Mouse (Mus musculus) layer of hippocampus, postnatal 10 days (tissue): ENCODE data around the gene Itpr1. TPM values are rescaled to one million over a fixed set of nuclear protein-coding genes. Genes with fewer than 3 reads are reported as not detected.

Experiments used
- DNase-seq, 2 experiments: peaks; one replicate each; pipeline ENCODE4 v3.0.0; 2021; ENCODE audit warnings: low spot score in 2 of 2
- total RNA-seq, 2 experiments: library from RNA; stranded (reverse); gene quantifications; 2 replicates each; pipeline ENCODE4 v1.2.3; 2021

Gene Itpr1
- total RNA-seq, 2 experiments from 2014 or later, result 79.2 to 94.8 TPM

DNA sequence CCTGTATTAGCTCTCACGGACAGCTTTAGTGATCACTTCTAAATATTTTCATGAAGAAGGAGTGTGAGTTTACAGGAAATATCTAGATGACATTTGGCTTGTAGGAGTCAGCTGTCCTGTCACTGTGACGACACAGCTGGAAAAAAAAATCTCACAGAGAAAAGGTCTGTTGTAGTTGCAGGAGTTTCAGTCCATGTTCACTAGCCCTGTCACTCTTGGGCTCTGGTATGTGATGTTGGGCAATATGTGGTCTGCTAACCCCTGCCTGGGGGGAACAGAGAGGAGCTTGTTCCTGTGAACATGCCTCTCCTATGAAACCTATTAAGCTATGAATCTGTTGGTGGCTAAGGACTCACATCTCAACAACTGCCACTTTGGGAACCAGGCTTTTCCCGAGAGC is 166.1 kb downstream of the Itpr1 start:
- no peak for DNase-seq

DNA sequence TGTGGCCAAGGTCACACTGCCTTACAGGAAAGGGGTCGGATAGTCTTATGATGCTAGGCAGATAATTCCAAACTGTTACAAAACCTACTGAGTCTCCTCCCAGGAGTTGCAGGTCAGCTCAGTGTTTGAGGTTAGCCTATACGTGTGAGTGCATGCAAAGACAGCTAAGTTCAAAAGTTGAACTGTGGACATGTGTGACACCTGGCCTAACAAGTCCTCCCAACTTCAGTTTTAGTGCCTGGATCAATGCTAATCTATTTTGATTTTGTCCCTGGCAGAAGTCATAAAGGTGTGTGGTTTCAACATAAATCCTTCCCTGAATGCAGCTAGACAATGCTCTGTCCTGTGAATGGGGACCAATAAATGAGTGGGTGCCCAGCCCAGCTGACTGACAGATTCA is 167.3 kb downstream of the Itpr1 start:
- DNase-seq, result no peak

DNA sequence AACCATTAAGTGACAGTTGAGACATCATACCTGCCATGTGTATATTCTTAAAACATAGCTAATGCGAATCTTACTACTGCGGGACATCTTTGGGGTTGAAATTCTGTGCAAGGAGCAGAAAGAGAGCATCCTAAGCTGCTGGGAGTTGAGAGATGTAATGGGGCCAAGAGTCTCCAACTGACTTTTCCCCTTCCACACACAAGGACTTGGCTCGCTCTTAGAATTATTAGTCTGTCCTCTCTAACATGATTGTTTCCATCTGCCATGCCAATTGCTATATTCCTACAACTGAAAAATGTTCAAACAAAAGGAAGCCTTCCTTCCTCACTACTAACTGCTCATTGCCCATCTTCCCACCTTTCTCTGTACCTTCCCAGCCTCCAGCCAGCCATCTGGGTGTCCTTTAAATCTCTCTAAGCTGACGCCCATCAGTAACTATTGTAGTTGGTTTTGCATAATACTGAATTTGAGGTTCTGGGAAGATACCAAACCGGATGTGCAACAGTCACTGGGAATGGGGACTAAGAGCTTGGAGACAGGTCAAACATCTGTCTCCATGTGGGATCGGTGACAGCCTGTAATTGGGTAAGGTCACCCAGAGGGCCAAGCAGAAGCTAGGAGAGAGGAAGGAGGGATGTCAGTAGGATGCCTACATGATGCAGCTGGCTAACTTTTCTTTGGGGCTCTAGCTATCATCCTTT is 177.9 kb downstream of the Itpr1 start:
- no peak for DNase-seq

DNA sequence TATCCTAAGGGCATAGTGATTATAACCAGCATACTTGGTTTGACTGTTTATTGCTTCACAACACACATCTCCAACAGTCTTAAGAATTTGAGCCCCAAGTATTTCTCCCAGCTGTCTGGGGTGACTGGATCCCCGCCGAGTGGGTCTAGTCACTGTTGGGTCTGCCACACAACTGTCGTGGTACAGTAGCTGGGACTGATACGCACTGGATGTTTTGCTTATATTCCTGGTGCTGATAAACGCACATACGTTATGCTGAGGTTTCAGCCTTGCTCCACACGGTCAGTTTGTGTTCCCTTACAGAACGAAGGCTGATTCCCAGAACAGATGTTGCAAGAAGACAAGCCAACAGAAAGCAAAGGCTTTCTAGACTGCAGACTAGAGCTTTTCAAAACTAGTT is 180.2 kb downstream of the Itpr1 start:
- DNase-seq, result no peak

DNA sequence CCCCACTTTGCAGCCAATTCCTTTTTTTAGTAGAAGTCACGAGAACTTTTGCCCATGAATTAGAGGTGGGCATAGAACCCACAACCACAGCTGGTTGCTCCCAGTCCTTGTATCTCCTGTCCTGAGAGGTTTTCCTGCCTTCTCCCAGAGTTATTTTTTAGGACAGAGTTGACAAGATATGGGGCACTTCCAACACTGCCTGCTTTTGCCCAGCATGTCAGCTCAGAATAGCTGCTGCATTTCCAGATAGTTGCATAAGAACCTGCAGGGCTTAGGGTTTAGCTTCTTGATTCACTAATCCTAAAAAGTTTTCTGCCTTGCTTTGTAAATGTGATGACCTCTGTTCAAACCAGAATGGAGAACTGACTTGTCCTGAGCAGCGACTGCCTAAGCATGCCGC is 185.1 kb downstream of the Itpr1 start:
- DNase-seq, result no peak

DNA sequence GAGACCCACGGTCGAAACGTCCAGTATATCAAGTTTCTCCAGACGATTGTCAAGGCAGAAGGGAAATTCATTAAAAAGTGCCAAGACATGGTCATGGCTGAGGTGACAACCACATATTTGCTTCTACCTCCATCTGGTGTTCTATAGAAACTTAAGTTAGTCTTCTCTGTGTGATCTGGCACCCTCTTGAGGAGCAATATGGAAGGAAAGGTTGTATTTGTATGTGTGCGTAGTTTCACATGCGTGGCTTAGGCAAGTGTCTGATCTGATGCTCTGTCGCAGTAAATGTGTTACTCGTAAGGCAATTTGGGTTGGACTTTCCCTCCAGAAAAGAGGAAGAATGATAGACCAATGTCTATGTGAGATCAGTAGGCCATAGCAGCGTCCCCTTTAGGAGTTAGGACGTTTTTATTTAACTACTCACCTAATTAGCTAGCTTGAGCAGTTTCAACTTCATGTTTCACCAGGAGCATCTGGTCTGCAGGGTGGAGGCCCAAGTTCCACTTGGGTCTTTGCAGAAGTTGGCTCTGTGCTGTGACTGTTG is 188.6 kb downstream of the Itpr1 start:
- DNase-seq, result no peak

DNA sequence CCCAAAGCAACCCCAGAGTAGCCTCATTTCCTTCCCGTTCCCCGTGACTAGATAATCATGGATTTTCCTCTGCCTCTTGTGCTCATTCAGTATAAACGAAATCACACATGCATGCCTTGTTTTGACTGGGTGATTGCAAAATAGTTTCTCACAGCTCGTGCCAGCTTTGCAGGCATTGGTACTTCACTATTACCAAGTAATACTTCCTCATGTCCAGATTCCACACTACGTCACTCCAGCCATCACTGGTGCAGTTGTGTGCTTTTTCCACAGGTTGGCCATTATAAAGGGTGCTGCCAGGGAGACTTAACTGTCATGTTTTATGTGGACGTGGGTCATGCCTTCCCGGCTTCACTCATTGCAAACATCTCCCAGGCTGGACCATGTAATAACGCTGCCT is 191.8 kb downstream of the Itpr1 start:
- no peak for DNase-seq

DNA sequence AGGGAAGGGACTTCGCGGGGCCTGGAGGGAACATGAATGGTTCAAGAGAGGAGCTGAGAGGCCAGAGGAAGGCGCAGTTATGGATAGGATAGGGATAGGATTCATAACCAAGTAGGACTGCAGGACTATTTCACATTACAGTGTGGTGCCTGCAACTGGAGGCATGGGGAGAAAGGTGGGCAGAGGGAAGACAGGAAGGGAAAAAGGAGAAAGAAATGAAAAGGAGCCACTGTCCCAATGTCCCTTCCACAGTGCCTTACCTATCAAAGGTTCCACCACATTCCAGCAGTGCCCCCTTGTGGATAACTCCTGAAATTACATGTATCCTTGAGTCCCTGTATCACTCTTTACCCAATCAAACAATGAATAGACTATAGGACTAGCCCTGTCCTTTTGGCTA is 195.2 kb downstream of the Itpr1 start:
- DNase-seq, result peak; percentile 43 to 66

DNA sequence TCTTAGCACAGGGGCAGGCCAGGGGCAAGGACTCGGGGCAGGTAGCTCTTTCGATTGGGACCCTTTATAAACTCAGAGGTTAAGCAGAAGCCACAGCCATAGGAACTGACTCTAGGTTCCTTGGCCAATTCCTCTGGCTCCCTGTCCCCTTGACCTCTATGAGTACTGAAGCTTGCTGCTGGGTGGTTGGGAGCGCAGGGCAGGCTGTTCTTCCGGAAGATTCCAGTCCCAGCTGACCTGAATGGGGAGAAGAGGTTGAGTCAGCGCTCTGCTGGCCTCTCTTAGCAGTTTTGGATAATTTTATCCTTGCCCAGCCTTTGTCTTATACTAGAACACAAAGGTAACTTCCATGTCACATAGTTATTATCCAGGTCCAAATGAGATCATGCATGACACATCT is 195.8 kb downstream of the Itpr1 start:
- DNase-seq, result no peak

DNA sequence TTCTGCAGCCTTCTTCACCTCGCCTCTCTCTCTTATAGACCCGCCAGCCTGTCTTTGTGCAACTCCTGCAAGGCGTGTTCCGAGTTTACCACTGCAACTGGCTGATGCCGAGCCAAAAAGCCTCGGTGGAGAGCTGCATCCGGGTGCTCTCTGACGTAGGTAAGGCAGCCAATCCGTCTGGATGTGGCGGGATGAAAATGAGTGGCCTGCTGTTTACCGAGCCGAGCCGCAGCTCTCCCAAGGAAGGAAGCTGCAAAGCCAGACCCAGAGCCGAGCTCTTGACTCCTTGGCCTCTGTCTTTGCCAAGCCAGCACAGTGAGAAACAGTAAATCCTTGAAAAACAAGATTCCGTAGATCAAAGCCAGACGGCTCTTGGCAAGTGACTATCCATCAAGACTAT is 197.9 kb downstream of the Itpr1 start:
- peak in 1 of 2 experiments; percentile 22 for DNase-seq

DNA sequence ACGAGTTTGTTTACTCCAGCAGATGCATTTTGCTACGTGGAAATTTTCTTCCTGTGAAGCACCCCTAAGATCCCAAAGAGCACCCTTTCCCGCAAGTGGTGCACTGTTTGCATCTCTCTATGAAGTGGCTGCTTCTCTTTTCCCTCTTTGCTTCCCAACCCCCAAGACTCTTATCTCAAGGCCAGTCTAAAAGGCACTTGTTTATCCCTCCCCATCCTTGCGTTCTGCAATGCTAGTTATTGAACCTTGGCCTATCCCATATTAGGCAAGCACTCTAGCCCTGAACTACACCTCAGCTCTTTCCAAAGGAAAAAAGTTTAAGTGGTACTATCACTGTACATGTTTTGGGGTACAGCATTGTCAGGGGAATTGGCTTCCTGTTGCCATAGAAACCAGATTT is 198.3 kb downstream of the Itpr1 start:
- DNase-seq, result no peak

DNA sequence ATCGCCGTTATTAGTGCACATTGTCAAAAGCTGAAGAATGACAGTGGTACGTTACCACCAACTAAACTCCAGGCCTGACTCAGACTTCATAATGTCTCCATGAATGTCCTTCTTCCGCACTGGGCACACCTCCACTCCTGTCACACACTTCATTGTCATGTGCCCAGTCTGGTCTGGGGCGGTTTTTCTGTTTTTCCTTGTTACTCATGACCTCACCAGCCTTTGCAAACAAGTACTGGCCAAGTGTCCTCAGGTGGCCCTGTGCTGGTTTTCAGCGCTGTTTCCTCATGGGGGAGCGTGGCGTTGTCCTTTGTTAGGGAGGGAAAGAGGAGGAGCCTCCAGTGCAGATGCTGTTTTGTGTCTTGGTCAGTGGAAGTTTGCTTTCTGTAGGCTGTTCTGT is 200.1 kb downstream of the Itpr1 start:
- DNase-seq, result no peak

DNA sequence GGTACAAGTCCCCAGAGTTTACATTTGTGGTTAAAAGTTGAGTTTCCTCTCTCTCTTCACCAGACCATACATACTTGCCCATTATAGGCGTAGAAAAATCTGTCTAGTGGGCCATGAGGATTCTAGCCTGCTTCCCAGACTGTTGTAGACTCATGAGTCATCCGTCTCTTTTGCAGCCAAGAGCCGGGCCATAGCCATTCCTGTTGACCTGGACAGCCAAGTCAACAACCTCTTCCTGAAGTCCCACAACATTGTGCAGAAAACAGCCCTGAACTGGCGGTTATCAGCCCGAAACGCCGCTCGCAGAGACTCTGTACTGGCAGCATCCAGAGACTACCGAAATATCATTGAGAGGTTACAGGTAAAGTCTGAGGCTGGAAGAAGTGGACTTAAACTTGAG is 200.7 kb downstream of the Itpr1 start:
- DNase-seq, result no peak

DNA sequence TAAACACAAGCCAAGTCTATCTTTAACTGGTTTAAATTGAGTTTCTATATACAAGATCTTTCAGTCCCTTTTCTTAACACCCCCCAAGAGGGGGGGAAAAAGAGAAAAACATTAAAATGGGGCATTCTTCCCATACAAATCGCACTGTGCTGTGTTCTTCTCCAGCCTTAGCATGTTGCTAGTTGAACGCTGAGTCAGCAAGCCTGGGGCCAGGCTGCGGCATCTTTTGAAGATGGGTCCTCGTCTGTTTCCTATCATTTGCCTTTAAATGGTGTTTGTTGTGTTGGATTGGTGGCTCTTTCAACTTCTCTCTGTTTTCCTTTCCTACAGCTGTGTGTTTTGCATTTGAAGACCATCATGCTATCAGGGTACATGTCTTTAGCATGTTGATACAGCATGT is 203.0 kb downstream of the Itpr1 start:
- no peak for DNase-seq

DNA sequence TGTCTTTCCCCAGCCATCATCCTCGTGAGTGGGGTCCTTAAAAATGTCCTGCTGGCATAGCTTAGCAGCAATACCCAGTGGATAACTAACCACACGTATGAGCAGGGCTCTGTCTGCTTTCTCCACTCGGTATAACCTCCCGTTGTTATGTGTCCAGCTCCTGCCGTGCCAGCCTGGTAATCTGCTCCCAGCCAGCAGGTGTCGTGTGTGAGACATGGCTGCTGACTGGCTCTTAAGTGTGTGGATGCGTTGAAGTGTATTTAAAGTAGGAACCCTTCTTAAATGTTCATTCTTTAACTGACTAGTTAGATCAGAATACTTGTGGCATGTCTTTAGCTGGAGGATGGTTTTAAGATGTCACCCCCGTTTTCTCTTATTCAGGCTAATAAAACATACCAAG is 204.6 kb downstream of the Itpr1 start:
- peak; percentile 64 to 76 for DNase-seq

DNA sequence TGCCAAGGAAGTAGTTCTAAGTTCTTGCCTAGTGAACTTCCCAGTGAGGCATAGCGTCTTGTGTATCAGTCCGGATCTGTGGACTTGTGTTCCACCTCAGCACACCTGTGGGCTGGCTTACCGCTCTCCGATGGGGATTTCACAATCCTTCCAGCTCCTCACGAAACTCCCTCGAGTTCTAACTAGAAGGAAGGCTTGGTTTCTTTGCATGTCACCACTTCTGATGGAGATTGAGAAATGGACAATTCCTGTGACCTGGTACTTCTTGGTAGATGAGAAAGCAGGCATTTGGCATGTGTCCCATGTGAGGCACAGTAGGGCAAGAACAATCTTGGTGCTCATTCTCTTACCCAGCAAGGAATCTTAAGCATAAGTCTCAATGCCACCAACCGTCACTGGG is 205.3 kb downstream of the Itpr1 start:
- DNase-seq, result no peak

DNA sequence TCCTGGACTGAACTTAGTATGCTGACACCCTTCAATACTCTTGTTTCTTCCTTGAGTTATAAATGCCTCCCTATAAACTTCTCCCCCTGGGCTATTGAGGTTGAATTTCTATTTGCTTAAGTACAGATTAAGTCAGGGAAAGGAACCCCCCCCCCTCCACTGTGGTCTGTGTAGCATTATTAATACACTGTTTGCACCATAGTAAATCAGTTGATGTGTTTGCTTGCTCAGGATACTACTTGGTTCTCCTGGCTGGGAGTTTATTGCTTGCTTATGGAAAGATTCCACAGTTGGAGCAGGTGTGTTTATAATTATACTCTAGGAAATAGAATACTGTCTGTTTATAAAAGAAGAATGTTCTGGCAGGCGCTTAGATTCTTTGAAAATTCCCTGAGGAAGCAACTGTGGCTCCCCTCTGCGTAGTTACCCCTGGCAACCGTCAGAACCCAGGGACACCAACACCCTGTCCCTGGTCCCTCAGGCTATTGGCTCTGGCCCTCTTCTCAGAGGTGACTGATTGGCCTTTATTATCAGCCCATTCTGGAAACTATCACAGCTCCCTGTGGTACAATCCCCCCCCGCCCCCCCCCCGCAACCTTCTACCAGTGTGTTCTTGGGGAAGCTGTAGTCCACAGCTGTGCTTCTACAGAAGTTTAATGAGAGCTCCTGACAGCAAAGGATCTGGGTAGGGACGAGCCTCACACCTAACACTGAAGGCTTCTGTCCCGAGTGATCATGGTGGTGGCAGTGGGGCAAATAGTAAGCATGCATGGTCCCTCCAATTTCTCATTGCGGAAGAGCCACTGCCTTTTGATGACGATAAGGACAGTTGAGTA is 212.1 kb downstream of the Itpr1 start:
- no peak for DNase-seq

DNA sequence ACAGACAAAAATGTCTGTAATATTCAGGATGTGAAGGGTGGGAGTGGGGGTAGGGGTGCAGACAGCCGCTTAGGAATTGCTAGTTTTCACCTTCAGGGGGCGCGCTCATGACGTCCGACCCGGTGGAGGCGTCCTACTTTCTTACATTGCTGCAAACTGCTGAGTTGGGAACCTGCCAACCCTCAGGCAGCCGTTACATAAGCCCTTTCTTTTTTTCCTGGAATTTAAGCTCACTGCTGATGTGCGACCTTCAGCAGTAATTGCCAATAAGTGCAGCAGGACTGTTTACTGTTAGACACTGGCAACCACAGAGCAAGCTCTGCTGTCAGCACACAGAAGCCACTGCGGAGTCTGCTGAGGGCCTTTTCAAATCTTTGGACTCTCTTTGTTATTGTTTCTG is 213.9 kb downstream of the Itpr1 start:
- DNase-seq, result peak; percentile 91 to 92

DNA sequence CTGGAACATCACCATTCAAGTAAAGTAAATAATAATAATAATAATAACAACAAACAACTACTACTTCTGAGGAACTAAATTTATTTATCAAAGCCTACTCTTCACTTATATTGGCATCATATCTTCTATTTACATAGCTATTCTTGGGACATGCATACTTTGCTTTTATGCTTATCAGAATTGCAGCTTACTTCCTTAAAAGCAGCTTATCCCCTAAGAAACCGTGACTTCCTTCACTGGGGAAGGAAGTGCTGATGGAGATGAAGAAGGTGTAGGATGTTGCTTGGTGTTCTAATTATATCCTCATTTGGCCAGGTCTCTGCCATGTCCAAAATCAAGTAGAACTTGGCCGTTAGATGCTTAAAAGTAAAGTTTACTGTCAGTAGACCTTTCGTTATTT is 215.5 kb downstream of the Itpr1 start:
- DNase-seq, result no peak

DNA sequence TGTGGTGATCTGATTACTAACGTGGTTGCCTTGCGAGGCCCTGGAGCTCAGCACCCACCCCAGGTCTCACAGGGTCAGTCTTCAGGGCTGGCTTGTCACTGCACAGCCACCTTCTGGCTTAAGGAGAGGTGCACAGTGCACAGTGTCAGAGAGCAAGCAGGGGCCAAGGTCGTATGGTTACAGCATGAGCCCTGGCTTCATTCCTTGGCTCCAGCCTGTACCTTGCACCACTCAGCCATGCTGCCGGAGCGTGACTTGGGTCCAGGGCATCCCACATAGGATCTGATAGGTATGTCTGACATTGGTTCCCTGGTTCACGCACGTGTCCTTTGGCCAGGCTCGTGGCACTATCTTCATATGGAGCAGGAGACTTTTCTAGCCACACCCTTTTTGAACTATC is 217.1 kb downstream of the Itpr1 start:
- no peak for DNase-seq

DNA sequence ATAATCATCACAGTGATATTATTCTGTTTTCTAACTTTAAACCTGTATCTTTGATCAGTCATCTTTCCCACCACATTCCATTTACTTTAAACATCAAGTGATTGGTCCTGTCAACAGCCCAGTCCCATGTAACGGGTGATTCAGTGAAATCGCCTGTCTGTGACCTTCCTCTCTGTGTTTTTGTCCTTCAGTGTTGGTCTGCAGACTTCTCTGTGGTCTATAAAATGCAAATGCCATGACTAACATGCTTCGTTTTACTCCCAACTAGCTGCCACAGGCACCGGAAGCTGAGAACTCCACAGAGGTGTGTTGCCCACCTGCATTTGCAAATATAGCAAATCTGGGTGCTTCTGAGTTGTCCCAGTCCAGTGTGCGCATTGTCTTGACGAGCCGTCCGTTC is 218.3 kb downstream of the Itpr1 start:
- no peak for DNase-seq

DNA sequence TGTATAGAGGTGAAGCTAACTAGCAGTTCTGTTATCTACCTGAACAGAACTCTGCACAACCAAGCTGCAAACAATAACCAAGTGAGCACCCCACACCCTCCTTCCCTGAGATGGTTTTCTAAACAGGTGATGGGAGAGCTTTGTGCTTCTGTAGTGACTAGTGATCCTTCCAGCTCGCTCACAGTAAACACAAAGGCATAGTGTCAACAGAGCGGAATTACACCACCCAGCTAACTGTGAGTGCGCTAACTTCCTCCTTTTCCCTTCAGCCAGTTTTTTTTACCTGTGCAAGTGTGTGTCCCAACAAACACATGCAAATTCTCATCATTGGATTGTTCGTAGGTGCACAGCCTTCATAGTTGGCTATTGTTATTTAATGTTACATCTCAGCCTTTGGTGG is 219.9 kb downstream of the Itpr1 start:
- no peak for DNase-seq

DNA sequence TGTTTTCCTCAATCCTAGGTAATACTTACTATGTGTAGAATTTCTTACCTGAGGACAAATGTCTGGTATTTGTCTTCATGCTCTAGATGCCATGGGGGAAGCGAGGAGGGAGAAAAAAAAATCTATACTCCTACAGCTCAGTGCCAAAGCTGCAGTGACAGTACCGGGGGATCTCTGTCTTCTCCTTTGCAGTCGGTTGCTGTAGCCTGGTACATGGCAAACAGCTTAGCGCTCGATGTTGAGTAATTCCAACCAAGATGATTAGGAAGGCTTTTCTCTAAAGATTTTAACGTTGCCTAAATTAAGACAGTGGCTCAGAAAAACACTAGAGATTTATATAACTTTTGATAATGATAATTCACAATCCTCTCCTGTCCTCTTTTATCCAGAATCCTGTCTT is 221.9 kb downstream of the Itpr1 start:
- DNase-seq, result no peak
